Mouse (Mus musculus): ENCODE results near the gene Psme2. TPM values are rescaled to one million over a fixed set of nuclear protein-coding genes. Genes with fewer than 3 reads are reported as not detected.

The Psme2 gene
- polyA plus RNA-seq (2016; fragmentation: Nextera tagmentation; extraction: Ambion mirVana): 171 and 203 TPM in 2 replicates

DNA sequence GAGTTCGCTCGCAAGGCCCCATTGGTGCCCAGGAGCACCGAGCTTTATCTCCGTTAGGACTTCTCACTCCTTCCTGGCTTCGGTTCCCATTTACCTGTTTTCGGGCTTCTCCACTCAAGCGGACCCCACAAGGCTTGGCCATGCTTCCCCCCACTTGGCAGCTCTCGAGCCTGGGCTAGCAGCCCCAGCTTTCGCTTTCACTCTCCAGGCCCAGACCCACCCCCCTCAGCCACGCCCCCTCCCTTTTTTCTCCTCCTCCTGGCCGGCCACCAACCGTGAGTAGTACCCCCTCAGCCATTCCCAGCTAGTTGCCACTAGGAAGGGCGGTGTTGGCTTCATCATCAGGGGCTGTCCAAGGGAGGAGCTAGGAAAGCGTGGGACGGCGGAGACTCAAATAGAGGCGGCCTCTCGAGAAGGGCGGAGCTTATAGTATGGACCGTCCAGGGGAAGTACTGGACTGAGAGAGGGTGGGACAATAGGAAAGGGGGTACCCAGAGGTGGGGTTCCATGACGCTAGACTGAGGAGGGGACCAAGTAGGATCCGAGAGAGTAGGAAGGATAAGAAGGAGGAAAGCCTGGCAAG lies at the start of gene Psme2:
Psme2 (minus strand) TSS at position 366 of the 583 bp plus-strand sequence.
- Histone ChIP-seq H3K36me3 (peaks cover 49% of the 10 kb centered on the region), H3K27me3 (ENCODE audit: insufficient read depth, poor library complexity, severe bottlenecking) (no peaks in the 10 kb centered on the region), H3K4me1 (replicated peaks) (peaks cover 33% of the 10 kb centered on the region), H3K9me3 (no peaks in the 10 kb centered on the region), H3K27ac (peak within 1 kb of the TSS; percentile 94), H3K4me3 (peak within 1 kb of the TSS; percentile 86)
- peak; percentile 93 for DNase-seq (ENCODE audit: low spot score)
- WGBS: 1% methylated on average over 22 of the region's 22 CpGs

DNA sequence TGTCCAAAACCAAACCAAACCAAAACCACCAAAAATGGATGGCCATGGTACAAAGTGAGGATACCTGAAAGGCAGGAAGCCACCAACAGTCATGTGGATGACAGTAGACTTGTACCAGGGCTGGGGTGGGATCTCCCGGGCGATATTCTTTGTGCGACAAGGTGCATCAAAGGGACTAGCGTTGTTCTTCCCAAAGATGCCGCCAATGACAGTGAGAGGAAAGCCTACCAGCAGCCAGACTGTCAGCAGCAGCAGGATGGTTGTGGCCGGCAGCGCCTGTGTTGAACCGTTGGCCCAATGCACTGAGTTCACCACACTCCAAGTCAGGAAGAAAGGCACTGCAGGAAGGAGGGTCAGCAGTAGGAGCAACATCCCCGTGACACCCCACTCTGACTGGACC lies 46.9 kb upstream of the Psme2 start, which contains the start of gene Gm49378:
Gm49378 (minus strand) TSS at position 101 of the 400 bp plus-strand sequence.
- peaks cover 75% of the 10 kb centered on the region for H3K36me3 ChIP-seq
- no peak for DNase-seq (ENCODE audit: low spot score)
- WGBS: 95% methylated on average over 9 of the region's 9 CpGs

DNA sequence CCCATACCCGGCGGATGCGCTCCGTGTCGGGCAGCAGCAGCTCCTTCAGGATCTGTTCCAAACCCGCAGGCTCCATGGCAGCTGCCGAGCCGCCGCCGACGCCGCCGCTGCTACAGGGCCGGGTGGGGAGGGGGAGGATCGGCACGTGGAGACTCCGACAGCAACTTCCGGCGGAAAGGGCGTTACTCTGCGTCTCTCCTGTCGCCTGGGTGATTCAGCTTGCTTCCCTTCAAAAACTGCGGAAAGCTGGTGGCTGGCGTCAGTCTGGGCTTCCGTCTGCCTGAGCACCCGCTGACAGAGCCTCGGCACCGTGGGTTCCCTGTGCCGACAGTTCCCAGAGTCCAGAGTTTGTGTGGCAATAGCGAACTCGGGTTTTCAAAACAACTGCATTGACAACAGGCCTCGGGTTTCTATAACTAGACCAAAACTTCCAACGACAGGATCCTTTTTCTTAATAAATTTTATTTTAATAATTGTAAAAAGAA lies 44.7 kb upstream of the Psme2 start, which contains the start of gene Ipo4:
Ipo4 (minus strand) TSS at position 435 of the 485 bp plus-strand sequence.
- WGBS: 3% methylated on average over 33 of the region's 33 CpGs

More for the DNA sequence above, 46.9 kb upstream of the Psme2 start, which contains the start of gene Gm49378:
- Histone ChIP-seq H3K4me3 (no peak within 1 kb of the TSS), H3K9me3 (no peaks in the 10 kb centered on the region), H3K27me3 (ENCODE audit: insufficient read depth, poor library complexity, severe bottlenecking) (no peaks in the 10 kb centered on the region), H3K4me1 (replicated peaks) (peaks cover 32% of the 10 kb centered on the region), H3K27ac (no peak within 1 kb of the TSS)

DNA sequence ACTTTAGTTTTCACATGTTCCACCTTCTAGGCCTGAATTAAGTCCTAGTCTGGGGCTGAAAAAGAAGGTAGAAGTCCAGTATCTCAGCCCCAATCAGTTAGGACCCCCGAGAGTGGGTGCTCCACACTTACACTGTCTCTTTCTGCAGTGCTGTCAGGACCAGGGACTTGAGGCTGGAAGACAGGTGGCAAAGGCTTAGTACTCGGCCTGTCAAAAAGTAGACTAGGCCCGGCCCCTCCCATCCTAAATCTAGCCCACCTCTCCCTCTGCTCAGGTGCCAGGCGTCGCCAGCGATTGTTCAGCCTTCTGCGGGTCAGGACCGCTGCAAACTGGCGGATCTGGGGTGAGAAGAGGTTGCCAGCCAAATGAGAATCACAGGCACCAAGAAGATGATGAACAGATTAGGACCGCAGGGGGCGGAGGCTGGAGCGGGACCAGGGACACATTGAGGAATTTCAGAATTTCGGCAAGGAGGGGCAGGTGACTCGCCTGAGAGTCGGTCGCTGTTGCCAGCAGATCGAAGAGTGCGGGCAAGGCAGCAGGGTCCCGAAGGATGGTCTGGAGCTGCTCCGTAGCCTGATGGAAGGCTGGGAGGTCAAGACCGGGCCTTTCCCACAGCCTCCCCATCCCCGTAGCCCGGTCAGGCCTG lies 44.1 kb upstream of the Psme2 start:
- peak overlapping the region; percentile 84 for H3K27ac ChIP-seq
- H3K36me3 ChIP-seq: peaks cover 84% of the 10 kb centered on the region
- peaks cover 23% of the 10 kb centered on the region for H3K4me1 ChIP-seq (replicated peaks)
- no peaks in the 10 kb centered on the region for H3K9me3 ChIP-seq
- H3K27me3 ChIP-seq (ENCODE audit: insufficient read depth, poor library complexity, severe bottlenecking): no peaks in the 10 kb centered on the region
- 4% methylated on average over 23 of the region's 23 CpGs for WGBS
- peak overlapping the region; percentile 69 for H3K4me3 ChIP-seq
- DNase-seq (ENCODE audit: low spot score): no peak

More for the DNA sequence above, 44.7 kb upstream of the Psme2 start, which contains the start of gene Ipo4:
- DNase-seq (ENCODE audit: low spot score): peak; percentile 91
- peak within 1 kb of the TSS; percentile 69 for H3K4me3 ChIP-seq
- peaks cover 23% of the 10 kb centered on the region for H3K4me1 ChIP-seq (replicated peaks)
- H3K9me3 ChIP-seq: no peaks in the 10 kb centered on the region
- peaks cover 84% of the 10 kb centered on the region for H3K36me3 ChIP-seq
- H3K27me3 ChIP-seq (ENCODE audit: insufficient read depth, poor library complexity, severe bottlenecking): no peaks in the 10 kb centered on the region
- peak within 1 kb of the TSS; percentile 84 for H3K27ac ChIP-seq

DNA sequence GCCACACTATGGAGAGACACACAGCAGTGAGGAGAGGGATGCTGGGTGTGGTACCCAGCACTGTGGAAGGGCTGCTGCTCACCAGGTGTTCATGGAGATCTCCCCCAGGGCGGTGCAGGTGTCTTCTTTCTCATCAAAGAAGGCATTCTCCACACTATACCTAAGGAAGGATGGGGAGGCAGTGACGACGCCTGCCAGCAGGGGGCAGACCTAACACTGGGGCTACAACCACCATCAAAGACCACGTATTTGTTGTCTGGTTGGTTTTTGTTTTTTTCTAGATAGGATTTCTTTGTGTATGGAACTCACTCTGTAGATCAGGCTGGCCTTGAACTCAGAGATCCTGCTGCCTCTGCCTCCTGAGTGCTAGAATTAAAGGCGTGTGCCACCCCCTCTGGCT lies 38.4 kb upstream of the Psme2 start:
- WGBS: 61% methylated on average over 5 of the region's 5 CpGs
- Histone ChIP-seq H3K27me3 (ENCODE audit: insufficient read depth, poor library complexity, severe bottlenecking) (no peaks in the 10 kb centered on the region), H3K4me1 (replicated peaks) (0 out of 2 replicates have a peak, but pooled peaks cover 3% of the 10 kb centered on the region), H3K36me3 (peaks cover 100% of the 10 kb centered on the region), H3K4me3 (no peak overlapping the region), H3K9me3 (no peaks in the 10 kb centered on the region), H3K27ac (no peak overlapping the region)
- peak; percentile 20 for DNase-seq (ENCODE audit: low spot score)

DNA sequence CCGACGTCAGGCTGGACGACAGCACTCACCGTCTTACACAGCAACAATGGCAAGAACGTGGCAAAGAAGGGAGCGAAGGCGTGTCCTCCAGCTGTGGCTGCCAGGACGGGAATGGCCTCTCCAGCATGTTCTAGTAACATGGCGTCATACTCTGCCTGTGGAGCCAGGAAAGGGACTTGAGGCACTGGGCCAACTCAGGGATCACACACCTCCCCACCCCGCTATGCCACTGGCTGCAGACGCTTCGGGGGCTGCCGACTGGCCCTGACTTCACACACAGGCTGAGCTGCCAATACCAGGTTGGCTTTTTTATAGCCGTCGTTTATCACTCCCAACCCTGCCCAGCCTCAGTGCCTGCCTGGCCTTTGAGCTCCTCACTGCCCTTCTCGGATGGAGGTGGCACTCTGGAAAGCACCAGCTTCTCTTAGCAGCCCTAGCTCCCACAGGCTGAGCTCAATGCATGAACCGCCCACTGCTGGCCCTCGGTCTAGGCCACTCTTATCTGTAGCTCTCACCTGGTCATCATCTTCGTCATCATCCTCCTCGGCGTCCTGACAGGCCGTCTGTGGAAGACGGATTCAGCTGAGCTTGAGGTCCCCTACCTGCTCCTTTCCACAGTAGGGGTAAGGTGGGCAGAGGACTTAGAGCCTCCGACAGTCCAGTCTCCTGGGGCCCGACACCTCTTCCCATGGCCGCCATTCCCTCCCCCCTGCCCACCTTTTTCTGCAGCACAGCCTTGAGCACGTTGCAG lies 37.3 kb upstream of the Psme2 start:
- 95% methylated on average over 27 of the region's 27 CpGs for WGBS
- Histone ChIP-seq H3K27me3 (ENCODE audit: insufficient read depth, poor library complexity, severe bottlenecking) (no peaks in the 10 kb centered on the region), H3K36me3 (peaks cover 97% of the 10 kb centered on the region), H3K4me3 (no peak overlapping the region), H3K4me1 (replicated peaks) (no peaks in the 10 kb centered on the region), H3K27ac (no peak overlapping the region), H3K9me3 (no peaks in the 10 kb centered on the region)
- DNase-seq (ENCODE audit: low spot score): no peak

DNA sequence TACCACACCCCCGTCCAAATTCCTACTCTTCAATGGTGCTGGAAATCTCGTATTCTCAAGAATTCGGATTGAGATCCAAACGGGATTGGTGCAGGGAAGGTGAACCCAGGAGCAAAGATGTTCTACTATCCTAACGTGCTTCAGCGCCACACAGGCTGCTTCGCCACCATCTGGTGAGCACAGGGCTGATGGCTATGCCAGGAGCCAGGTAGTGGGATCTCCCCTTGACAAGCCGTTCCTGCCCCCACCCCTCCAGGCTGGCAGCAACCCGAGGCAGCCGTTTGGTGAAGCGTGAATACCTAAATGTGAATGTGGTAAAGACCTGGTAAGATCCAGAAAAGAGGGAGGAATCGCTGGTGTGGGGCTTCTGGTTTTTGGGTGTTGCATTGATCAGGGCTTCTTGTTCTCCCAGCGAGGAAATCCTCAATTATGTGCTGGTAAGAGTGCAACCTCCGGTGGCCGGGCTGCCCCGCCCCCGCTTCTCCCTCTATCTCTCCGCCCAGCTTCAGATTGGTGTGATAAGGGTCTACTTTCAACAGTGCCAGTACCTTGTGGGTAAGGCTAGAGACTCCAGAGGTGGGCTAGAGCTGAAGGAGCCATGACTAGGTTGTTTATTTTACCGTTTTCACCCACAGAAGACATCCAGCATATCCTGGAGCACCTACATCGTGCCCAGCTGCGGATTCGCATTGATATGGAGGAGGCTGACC lies 27.7 kb upstream of the Psme2 start:
- H3K27ac ChIP-seq: peak overlapping the region; percentile 35; the same call in 1 of the 2 replicates
- DNase-seq (ENCODE audit: low spot score): no peak
- peaks cover 1% of the 10 kb centered on the region for H3K36me3 ChIP-seq
- WGBS: 47% methylated on average over 22 of the region's 22 CpGs
- peak overlapping the region; percentile 37 for H3K4me3 ChIP-seq
- peaks cover 14% of the 10 kb centered on the region; the same call in 1 of the 2 replicates for H3K27me3 ChIP-seq (ENCODE audit: insufficient read depth, poor library complexity, severe bottlenecking)
- H3K4me1 ChIP-seq (replicated peaks): peaks cover 17% of the 10 kb centered on the region
- no peaks in the 10 kb centered on the region for H3K9me3 ChIP-seq

DNA sequence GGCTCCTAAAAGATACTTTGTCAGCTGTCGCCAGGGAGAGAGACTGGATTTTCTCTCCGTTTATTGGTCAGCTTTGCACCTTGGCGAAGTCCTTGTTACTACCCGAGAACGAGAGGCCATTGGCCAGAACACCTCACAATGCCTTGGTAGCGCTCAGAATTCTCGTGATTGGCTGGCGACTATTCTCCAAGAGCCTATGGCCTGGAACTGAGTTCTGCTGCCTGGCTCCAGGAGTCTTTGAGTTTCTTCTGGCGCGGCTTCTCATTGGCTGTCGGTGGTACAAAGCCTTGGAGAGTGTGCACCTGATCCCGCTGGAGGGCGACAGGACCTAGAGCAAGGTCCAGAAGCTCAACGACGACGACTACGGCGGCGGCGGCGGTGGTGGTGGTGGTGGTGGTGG lies 26.9 kb upstream of the Psme2 start, which contains the start of gene Rec8:
Rec8 (plus strand) TSS at position 216 of the 400 bp plus-strand sequence.
- 26% methylated on average over 21 of the region's 21 CpGs for WGBS
- H3K4me3 ChIP-seq: peak within 1 kb of the TSS; percentile 37
- H3K27ac ChIP-seq: peak within 1 kb of the TSS; percentile 62
- peaks cover 14% of the 10 kb centered on the region; the same call in 1 of the 2 replicates for H3K27me3 ChIP-seq (ENCODE audit: insufficient read depth, poor library complexity, severe bottlenecking)
- peak; percentile 62 for DNase-seq (ENCODE audit: low spot score)
- H3K9me3 ChIP-seq: no peaks in the 10 kb centered on the region
- H3K4me1 ChIP-seq (replicated peaks): peaks cover 17% of the 10 kb centered on the region
- no peaks in the 10 kb centered on the region; the same call in 1 of the 2 replicates for H3K36me3 ChIP-seq

DNA sequence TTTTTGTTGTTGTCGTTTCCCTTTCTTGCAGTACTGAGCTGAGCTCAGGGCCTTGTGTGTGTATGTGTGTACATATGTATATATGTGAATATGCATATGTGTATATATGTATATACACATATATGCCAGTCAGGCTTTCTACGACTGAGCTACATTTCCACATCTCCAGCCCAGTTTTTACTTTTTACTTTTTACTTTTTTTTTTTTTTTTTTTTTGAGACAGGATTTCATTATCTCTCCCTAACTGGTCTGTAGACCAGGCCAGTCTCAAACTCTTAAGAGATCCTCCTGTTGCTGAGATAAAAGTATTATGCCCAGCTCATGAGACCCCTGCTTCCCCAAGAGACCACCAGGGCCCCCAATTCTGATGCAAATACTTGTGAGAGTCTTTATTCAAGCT lies 25.9 kb upstream of the Psme2 start:
- 85% methylated on average over 2 of the region's 2 CpGs for WGBS
- Histone ChIP-seq H3K27ac (no peak overlapping the region), H3K4me3 (no peak overlapping the region), H3K36me3 (no peaks in the 10 kb centered on the region), H3K4me1 (replicated peaks) (peaks cover 17% of the 10 kb centered on the region), H3K27me3 (ENCODE audit: insufficient read depth, poor library complexity, severe bottlenecking) (peaks cover 14% of the 10 kb centered on the region; the same call in 1 of the 2 replicates), H3K9me3 (no peaks in the 10 kb centered on the region)
- DNase-seq (ENCODE audit: low spot score): no peak

DNA sequence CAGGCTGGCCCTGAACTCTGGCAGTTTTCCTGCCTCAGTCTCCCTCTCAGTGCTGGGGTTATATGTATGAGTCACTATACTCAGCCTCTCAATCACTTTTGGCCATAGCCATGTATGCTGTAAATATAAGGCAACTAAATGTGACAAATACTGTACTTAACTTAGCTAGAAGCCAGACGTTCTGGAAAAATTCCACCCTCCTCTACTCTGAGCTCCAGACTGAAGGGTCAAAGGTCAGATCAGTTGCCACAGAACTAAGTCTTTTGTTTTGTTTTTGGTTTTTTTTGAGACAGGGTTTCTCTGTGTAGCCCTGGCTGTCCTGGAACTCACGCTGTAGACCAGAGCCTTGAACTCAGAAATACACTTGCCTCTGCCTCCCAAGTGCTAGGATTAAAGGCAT lies 25.0 kb upstream of the Psme2 start:
- 39% methylated on average over 2 of the region's 2 CpGs for WGBS
- Histone ChIP-seq H3K9me3 (no peaks in the 10 kb centered on the region), H3K27ac (no peak overlapping the region), H3K27me3 (ENCODE audit: insufficient read depth, poor library complexity, severe bottlenecking) (peaks cover 14% of the 10 kb centered on the region; the same call in 1 of the 2 replicates), H3K4me1 (replicated peaks) (peaks cover 17% of the 10 kb centered on the region), H3K4me3 (no peak overlapping the region), H3K36me3 (no peaks in the 10 kb centered on the region)
- no peak for DNase-seq (ENCODE audit: low spot score)

DNA sequence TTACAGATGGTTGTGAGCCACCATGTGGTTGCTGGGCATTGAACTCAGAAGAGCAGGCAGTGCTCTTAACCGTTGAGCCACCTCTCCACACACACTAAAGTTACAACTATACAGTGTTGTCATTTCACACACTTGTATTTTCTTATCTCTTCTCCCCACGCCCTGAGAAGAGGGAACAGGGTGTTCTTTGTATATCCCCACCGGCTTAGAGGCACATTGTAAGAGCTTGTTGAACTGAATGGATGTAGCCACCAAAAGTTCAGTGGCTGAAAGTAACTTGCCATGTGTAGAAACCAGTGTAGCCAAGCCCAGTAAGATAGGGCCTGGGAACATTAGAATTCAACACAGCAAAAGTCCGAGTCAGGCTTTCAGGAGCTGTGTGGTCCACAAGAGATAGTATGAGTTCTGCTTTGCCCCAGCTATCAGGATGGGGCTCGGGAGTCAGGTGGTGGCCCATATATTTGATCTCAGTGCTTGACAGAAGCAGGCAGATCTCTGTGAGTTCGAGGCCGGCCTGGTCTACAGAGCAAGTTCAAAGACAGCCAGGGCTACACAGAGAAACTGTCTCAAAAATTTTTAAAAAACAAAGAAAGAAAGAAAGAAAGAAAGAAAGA lies 23.8 kb upstream of the Psme2 start:
- 84% methylated on average over 7 of the region's 7 CpGs for WGBS

More for the DNA sequence above, 23.8 kb upstream of the Psme2 start:
- Histone ChIP-seq H3K27ac (no peak overlapping the region), H3K27me3 (ENCODE audit: insufficient read depth, poor library complexity, severe bottlenecking) (peaks cover 12% of the 10 kb centered on the region; the same call in 1 of the 2 replicates), H3K4me3 (no peak overlapping the region), H3K4me1 (replicated peaks) (peaks cover 17% of the 10 kb centered on the region), H3K9me3 (no peaks in the 10 kb centered on the region), H3K36me3 (peaks cover 8% of the 10 kb centered on the region)
- no peak for DNase-seq (ENCODE audit: low spot score)

Measured in hindbrain, embryonic 10.5 days (tissue).